Mouse (Mus musculus) monocyte, adult 2 months (primary cell): ENCODE measurements around the gene Sag.

Source experiments
- DNase-seq, 2 experiments: peaks; one replicate each; pipeline ENCODE4 v3.0.0; 2022; ENCODE audit warnings: low spot score in 2 of 2, low read depth in 1 of 2

The Sag gene

DNA sequence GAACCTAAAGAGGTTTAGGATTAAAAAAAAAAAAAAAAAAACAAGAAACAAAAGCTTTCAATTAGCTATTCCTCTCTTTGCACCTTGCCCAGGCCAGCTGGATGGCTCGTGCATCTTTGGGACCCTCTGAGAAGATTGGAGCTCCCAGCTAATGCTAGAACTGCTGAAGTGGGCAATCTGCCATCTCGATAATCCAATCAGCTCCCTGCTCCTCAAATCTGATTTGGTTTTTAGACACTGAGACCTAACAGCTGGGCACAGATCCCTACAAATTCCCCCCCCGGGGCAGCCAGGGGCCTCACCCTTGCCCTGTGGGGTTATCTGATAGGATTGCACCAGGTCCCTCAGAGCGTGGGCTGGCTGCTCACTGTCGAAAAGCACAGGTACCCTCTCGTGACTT, at the start of gene Sag:
Gene Sag, plus strand, starts transcription at position 105 of the 400 bp plus-strand sequence.
- DNase-seq = no peak

DNA sequence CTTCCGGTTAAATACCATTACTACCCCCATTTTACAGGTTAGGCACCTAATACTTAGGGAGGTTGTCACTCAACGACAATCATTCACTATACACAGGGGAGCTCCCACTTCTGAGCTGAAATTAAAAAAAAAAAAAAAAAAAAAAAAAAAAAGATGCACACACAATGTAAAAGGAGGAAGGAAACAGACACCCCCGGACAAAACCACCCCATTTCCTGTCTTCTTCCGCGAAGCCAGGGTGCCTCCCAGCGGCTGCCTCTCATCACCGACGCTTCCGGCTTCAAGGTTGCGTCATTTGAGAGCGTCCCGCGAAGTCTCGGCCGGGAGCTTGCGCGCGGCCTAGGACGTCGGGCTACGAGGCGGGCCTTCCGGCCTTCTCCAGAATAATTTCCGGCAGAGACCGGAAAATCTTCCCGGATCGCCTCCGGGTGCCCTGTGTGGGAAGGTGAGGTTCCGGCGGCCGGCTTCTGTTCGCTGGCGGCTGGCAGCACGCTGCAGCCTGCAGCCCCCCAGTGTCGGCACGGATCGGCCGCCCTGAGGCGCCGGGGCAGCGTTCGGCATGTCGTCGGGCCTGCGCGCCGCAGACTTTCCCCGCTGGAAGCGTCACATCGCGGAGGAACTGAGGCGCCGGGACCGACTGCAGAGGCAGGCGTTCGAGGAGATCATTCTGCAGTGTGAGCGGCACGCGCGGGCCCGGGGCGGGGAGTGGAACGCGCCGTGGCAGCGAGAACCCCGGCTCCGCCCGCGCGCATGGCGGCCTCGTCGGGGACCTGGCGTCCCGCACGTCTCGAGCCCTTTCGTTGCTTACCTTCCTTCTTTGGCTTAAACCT, 47.6 kb upstream of the Sag start, which contains the start of gene Atg16l1:
Gene Atg16l1, plus strand, starts transcription at position 230 of the 830 bp plus-strand sequence.
- DNase-seq = peak; percentile 87 to 89

DNA sequence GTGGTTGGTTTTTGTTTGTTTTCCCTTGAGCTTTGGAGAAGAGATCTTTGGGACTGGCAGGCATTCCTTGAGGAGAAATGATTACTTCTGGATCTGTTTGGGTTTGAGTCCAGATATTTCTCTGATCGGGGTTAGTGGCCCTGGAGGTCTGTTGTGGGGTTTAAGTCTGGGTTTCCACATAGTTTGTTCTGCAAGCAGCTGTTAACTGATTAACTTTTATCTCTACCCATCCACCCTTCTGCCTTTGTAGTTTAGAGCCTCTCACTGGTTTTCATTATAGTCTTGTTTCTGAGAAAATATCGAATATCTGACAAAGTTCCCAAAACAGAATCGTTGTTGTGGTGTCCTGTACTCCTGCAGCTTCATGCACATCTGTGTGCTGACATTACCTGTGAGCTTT, 39.7 kb upstream of the Sag start:
- DNase-seq = no peak

DNA sequence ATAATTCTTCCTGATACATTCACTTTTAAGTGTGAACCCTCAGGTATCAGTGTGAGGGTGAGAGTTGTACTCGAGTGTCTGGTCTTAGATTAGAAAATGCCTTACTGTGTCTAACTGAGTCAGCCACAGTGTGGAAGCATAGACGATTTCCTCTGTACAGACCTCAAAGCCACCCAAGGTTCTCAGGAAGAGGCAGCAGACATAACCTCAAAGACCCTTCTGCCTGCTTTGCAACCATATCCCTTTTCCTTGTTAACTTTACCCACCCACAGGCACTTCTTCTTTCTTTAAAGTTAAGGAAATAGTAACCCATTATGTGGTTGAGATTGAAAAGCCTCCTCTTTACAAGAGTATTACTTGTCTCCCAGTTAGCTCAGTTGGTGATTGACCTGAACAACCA, 37.7 kb upstream of the Sag start:
- DNase-seq = no peak

DNA sequence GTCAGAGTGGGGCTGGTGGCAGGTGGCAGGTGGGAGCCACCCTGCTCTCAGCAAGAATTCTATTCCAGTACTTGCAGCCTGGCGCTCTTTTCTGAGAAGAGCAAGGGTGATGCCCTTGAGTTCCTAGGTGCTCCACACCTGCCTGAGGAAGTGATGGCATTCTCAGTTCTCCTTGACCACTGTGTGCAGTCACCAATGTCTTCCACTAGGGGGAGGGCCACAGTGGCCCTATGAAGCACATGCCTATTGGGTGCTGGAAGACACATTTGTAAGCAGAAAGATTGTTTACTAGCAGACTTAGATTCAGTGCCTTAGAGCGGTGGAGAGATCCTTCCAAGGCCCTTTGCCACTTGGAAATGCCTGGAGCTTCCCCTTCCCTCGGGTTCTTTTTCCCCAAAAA, 37.2 kb upstream of the Sag start:
- DNase-seq = no peak

DNA sequence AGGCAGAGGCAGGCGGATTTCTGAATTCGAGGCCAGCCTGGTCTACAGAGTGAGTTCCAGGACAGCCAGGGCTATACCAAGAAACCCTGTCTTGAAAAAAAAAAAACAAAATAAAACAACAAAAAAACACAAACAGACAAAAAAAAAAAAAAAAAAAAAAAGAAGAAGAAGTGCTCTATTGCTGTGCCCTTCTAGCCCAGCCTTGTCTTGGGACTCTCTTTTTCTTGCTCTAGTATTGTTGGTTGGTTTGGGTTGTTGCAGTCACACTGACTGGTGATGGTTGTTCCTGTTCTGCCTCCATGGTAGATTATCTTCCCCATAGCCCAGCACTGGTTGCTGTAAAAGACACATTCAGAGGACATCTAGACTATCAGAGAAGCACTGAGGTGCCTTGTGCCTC, 34.2 kb upstream of the Sag start:
- no peak for DNase-seq

DNA sequence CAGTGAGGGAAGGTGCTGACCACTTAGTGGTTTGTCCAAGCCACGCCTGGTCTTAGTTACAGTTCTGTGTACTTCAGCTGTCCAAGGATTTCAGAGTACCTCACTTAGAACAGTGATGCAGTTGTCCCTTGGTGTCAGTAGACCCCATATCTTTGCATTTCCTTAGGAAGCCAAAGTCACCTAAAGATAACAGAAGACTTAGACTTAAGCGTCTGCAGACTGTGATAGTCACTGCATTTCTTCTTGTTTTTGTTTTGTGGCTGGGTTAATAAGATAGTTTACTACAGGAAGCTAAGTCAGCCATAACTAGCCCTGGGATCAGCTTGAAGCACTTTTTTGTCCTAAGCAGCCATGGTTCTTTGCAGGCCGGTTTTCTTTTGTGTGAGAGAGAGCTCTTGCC, 33.0 kb upstream of the Sag start:
- DNase-seq = no peak

DNA sequence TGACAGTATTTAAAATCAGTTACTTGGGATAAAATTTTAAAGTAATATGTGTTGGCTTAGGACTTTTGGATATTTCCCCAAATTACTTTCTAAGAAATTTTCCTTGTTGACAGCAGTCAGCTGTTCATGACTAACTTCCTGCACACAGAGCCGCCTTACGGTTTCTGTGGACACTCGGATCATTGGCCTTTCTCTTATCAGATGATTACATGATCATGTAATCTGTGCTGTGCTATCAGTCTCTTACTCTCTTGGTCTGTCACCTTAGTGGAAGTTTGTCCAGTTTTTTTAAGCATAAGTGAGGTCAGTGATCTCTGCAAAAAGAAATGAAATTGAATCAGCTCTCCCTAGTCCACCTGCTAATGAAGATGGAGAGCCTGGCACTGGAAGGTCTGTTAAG, 31.8 kb upstream of the Sag start:
- DNase-seq = no peak

DNA sequence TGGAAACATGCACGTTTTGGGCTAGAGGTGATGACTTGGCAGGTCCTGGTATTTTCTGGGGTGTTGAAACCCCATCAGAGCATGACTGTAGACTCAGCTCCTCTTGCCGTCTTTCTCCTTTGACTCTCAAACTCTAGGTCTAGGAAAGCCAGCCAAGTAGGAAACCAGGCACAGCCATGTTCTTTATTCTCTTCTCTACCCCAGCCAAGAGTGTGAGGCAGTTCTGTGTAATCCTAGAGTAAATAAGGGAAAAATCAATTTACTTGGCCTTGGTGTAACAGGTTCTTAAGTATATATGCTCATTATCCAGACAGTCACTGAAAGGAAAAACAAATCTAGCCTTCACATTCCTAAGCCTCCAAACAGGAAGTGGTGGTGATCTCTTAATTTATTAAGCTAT, 30.1 kb upstream of the Sag start:
- no peak for DNase-seq

DNA sequence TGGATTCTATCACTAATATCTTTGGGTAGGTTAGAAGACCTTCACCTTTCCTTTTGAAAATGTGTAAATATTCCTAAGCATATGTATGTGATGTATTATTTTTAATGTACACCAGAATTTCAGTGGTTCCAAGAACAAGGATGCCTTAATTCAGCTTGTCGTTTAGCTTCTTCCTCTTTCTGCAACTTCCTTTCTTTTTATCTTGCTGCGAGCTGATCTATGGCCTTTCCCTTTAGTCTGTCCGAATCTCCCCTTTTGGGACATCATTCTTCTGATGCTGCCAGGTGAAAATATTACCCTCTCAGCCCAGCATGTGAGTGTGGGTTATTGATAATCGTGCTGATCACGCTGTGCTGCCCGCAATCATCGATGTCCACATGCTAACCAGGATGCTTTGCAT, 28.6 kb upstream of the Sag start:
- DNase-seq = no peak

DNA sequence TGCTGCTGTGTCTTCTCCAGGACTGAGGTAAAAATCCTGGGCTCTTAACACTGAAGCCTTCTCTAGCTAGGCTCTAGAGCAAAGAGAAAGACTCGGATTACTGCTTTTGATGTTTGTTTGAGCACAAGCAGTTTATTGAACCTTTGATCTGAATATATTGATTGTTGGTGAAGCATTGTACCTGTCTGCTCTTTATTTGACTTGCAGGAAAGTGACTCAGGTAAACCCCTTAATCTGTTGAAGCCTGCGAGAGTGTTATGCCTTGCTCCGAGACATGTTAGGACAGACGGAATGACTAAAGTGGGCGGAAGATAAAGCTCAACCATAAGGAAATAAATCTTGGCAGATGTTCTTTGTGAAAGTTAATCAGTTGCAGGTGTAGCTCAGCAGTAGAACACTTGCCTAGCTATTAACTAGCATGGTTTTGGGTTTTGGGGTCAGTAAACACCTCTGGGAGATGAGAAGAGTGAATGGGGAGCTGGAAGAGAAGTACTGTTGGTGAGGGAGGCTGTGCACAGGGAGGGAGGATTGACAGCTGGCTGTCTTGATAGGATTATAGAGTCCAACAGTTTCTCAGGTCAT, 24.2 kb upstream of the Sag start:
- DNase-seq = no peak

DNA sequence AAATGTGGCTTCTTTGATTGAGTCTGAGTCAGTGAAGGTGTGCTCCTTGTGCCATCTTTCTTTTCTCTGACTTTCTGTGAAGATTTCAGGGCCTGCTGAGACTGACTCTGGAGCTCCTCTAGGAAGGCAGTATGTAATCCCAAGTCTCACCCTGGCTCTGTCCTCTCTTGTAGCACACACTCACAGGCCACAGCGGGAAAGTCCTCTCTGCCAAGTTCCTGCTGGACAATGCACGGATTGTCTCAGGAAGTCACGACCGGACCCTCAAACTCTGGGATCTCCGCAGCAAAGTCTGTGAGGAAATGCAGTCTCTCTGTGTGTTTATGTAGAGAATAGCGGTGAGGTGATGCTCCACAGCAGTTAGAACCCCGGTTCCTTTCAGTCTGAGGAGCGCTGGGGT, 17.8 kb upstream of the Sag start:
- DNase-seq = no peak

DNA sequence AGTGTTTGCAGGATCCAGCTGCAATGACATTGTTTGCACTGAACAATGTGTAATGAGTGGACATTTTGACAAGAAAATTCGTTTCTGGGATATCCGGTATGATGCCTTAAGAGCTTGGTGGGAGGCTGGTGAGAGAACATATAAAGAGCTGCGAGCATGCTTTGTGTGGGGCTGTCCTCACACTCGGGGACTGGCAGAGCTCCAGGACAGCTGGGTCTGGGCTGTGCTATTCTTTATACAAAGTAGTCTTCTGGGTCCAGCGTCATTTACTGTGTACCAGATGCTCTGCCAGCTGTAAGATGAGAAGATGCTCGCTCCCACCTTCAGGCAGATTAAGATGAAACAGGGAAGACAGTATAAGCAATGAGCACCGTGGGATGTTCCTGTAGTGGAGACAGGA, 17.2 kb upstream of the Sag start:
- DNase-seq = no peak

DNA sequence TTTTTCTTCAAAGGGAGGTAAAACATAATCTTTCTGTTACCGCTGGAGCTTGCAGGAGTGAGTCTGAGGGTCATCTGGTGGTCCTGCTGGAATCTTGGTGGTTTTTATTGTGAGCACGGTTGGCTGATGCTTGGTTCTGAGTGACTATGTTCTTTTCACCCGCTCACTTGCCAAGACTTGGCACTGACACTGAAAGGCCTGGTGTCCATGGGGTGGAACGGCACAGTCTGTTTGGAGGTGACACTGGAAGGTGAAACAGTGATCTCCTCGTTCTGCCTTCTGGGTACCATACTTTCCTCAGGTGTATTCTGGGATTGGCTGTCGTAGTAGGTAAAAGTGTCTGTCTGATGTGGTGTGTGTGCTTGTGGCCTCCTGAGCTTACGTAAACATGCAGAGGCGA, 13.8 kb upstream of the Sag start:
- DNase-seq = no peak

DNA sequence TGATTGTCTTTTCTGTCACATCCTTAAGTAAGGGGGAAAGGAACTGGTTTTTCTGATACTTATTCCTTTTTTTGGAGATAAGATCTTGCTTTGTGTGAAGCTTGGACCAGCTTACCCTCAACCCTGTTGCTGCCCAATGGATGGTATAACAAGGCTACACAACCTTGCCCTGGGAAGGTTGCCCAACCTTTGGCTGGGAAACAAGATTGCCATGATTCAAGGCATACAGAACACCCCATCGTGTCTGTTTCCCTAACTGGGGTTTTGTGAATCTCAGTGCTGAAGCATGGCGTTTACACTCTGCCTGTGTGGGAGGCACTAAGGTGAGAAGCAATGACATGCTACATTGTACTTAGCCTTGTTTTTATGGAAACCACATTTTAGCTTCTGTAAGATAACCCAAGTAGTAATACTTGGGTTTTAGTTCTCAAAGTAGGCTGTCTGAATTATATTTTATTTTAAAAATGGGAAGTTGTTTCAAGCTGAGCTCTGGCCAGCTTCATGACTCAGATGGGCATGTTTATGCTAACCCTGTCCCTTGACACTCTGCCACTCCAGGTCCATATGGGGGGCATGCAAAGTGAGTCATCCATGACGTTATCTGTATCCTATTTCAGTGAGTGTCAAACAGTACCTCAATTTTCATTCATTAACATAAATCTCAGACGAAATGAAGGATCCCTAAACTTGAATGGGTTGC, 10.9 kb upstream of the Sag start:
- no peak for DNase-seq

DNA sequence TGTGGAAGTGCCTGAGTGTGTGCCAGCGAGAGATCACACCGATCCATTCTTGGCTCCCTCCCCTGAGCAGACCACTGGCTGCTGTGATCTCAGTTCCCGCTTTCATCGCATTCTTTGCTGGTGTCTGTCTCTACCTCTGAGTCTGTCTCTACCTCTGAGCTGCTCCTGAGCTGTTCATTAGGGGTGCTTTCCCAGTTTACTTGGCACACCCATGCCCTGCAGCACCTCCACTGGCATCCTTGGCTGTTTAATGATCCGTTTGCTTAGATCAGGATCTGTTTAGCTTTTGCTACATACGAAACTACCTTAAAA, 10.4 kb upstream of the Sag start:
- no peak for DNase-seq

DNA sequence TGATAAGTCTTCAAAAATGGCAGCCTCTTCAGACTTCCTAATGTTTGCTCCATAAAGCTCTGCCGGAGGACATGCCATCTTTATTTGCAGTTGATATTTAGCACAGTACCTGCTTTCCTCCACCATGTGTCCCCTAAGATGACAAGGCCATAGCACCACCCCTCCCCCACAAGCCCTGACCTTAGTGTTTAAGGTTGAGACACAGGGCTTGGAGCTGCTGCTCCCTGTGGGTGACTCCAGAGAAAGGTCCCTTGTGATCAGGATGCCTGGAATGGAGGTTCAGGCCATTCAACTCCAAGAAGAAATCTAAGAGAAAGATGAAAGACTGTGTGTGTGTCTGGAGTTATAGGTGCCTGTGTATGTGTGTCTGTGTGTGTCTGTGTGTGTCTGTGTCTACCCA, 5.8 kb upstream of the Sag start:
- DNase-seq = no peak

DNA sequence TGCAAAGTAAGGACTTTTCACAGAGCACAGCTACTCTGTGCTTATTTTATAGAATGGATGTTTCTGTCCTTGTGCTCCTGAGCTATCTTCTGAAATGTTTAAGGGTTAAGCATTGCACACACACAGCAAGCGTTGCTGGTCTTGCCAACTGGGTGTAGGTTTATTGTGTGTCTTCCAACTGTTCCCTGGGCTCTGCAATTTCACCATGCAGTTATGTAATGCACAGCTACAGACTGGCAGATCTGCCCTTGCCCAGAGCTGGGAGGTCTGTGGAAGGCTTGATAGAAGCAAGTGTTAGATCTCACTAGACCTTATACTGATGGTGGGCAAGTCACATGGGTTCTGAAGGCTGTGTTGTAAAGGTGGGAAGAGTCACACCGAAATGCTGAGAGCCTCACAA, 5.2 kb upstream of the Sag start:
- DNase-seq = no peak

DNA sequence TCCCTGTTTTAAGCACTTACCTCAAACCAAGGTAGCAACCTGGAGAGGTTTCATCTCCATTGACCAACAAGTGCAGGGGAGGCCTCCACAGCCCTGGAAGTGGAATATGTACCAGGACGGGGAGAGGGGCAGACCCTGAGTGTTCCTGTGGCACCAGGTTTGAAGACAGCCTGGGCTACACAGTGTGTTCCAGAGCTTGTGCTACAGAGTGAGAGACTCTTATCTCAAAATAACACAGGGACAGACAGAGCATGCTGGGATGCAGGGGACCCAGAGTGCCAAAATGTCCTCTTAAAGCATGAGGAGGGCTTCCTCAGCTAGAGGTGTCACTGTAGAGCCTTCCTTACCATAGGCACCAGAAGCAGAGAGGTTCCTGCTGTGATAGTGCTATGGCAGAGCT, 4.3 kb downstream of the Sag start:
- DNase-seq = no peak

DNA sequence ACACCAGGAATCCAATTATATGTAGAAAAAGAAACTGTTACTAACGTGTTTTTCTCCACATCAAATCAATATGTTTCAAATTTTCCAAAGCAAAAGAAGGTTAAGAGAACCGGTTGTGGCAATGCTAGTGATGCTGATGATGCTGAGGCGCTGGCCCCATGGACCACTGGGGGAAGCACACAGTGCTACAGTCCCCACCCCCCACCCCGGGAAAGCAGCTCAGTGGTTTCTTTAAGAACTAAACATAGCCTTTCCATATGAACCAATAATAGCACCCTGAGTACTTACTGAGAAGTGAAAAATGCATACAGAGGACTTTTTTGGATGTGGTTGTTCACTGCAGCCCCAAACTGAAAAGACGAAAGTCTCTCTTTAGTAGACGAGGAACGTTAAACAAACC, 7.9 kb downstream of the Sag start:
- DNase-seq = no peak

DNA sequence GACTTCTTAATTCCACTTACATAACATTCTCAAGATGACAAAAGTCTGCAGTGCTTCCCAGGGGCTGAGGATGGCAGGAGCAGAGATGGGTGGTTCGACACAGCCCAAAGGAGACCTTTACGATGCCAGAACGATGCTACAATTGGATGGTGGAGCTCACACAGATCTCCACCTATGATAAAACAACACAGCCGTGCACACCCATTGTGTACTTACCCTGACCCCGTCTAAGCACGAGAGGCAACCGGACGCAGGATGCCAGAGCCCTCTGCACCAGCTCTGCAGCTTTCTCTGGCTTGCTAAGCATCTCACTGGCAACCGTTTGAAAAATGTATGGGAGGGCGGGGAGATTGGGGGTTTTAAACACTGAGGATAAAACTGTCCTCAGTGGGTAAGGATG, 8.6 kb downstream of the Sag start:
- DNase-seq = no peak

DNA sequence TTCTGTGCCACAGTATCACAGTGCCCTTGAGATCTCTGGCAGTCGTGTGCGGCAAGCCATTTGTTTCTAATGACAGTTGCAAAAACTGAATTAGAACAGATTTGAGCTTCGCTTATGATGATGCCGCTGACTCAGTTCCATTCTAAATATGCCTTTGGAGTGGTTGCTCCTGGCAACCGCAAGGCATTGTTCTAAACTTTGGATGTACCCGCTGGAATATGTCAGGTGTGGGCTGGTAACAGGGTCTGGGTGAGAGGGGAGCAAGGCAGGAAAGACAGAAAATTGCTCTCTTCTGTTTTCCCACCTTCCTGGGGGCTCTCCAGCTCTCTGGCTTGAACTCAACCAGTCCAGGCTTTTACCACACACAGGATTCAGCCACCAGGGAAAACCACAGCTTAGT, 9.7 kb downstream of the Sag start:
- DNase-seq = no peak

DNA sequence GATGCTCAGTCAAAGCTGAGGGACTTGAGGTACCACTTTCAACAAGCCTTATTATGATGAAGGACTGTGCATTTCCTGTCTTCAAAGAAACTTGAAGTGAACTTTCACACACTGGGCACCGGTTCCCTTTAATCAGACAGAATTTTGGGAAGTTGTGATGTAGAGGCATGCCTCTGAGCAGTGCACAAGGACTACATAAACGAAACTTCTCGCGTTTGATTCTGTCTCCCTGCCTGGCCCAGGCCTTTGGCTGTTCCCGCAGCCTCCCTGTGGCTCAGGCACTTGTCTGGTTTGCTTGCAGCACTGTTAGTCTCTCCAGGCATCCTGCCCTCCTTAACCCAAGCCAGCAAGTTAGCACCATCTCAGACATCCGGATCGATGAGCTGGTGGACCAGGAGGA, 10.2 kb downstream of the Sag start:
- DNase-seq = no peak
